11 mouse cellular contexts compared by ENCODE assay signal in genomic region chr5:92843850-92844785, GRCm38 (mm10).
DNase-seq lines count a peak whose midpoint lies in the region; ATAC-seq lines count a peak whose summit lies in the region.
"Had no signal": no experiment of that assay in that cellular context is flagged by ENCODE, and none has a peak within 500 bp of the region (broad histone marks: within the 10 kb centered on the region; RNA-seq: fewer than 3 reads in every experiment).

No protein-coding gene starts in this region.

- H3K9ac ChIP-seq in forebrain, embryonic 13.5 days = 0 out of 2 replicates have a peak overlapping the region, but pooled peaks have one; percentile 26
- H3K9ac ChIP-seq in limb, embryonic 11.5 days (ENCODE audit: low read length) = no peak overlapping the region
- no peak overlapping the region for H3K9ac ChIP-seq in neural tube, embryonic 15.5 days (replicated peaks)
- H3K9ac ChIP-seq: limb, embryonic 15.5 days had no signal

- 34% methylated on average over 20 of the region's 20 CpGs for WGBS in forebrain, embryonic 13.5 days
- WGBS in limb, embryonic 11.5 days = 36% methylated on average over 20 of the region's 20 CpGs
- WGBS in neural tube, embryonic 15.5 days = 30% methylated on average over 20 of the region's 20 CpGs

- peak overlapping the region; percentile 1; the same call in 1 of the 2 replicates for H3K4me2 ChIP-seq in forebrain, embryonic 13.5 days
- no peak overlapping the region for H3K4me2 ChIP-seq in limb, embryonic 11.5 days (ENCODE audit: low read depth, severe bottlenecking)
- no peak overlapping the region for H3K4me2 ChIP-seq in neural tube, embryonic 15.5 days
- H3K4me2 ChIP-seq: limb, embryonic 15.5 days had no signal

- no peaks in the 10 kb centered on the region for H3K36me3 ChIP-seq in forebrain, embryonic 13.5 days (ENCODE audit: poor library complexity, severe bottlenecking)
- no peaks in the 10 kb centered on the region for H3K36me3 ChIP-seq in limb, embryonic 11.5 days (ENCODE audit: control insufficient read depth, insufficient read depth, low read length)
- H3K36me3 ChIP-seq in neural tube, embryonic 15.5 days = no peaks in the 10 kb centered on the region
- H3K36me3 ChIP-seq: limb, embryonic 15.5 days had no signal

- peak overlapping the region; percentile 44 for H3K27ac ChIP-seq in forebrain, embryonic 13.5 days
- H3K27ac ChIP-seq in limb, embryonic 11.5 days (replicated peaks; ENCODE audit: low read depth, low read length) = no peak overlapping the region
- peak overlapping the region; percentile 9; the same call in 1 of the 2 replicates for H3K27ac ChIP-seq in neural tube, embryonic 15.5 days (replicated peaks)
- H3K27ac ChIP-seq: limb, embryonic 15.5 days; macrophage had no signal

- H3K27me3 ChIP-seq in forebrain, embryonic 13.5 days = no peaks in the 10 kb centered on the region
- H3K27me3 ChIP-seq in limb, embryonic 11.5 days (ENCODE audit: control insufficient read depth, insufficient read depth, low read length) = no peaks in the 10 kb centered on the region
- no peaks in the 10 kb centered on the region for H3K27me3 ChIP-seq in neural tube, embryonic 15.5 days (replicated peaks)
- H3K27me3 ChIP-seq: limb, embryonic 15.5 days had no signal

- peak; percentile 75 for ATAC-seq in forebrain, embryonic 13.5 days
- ATAC-seq in limb, embryonic 11.5 days (ENCODE audit: insufficient number of reproducible peaks, low FRiP score, low TSS enrichment, low read depth) = 0 out of 2 replicates have a peak, but pooled peaks have one; percentile 21
- ATAC-seq in neural tube, embryonic 15.5 days (ENCODE audit: low FRiP score) = peak; percentile 82

- peak; percentile 31 for DNase-seq in kidney, postnatal 14 days
- DNase-seq in kidney, adult 11 months = no peak
- peak; percentile 37 for DNase-seq in limb, embryonic 11.5 days (ENCODE audit: low spot score)
- DNase-seq in adrenal gland, adult 18-20 months (ENCODE audit: low spot score in 2 of 2) = no peak
- no peak for DNase-seq in adrenal gland, adult 8-10 months
- no peak for DNase-seq in gastrocnemius, postnatal 4 days (ENCODE audit: low spot score in 2 of 2)
- DNase-seq: heart, adult 11 months had no signal

- H3K4me1 ChIP-seq in forebrain, embryonic 13.5 days = peaks cover 40% of the 10 kb centered on the region
- peaks cover 5% of the 10 kb centered on the region for H3K4me1 ChIP-seq in limb, embryonic 11.5 days (ENCODE audit: control insufficient read depth, insufficient read depth, low read length)
- peaks cover 19% of the 10 kb centered on the region for H3K4me1 ChIP-seq in neural tube, embryonic 15.5 days

- no peaks in the 10 kb centered on the region for H3K9me3 ChIP-seq in forebrain, embryonic 13.5 days (replicated peaks)
- H3K9me3 ChIP-seq in limb, embryonic 11.5 days (ENCODE audit: control insufficient read depth, low read length) = no peaks in the 10 kb centered on the region
- no peaks in the 10 kb centered on the region for H3K9me3 ChIP-seq in neural tube, embryonic 15.5 days (replicated peaks)
- H3K9me3 ChIP-seq: limb, embryonic 15.5 days had no signal

- H3K4me3 ChIP-seq in forebrain, embryonic 13.5 days = no peak overlapping the region
- no peak overlapping the region for H3K4me3 ChIP-seq in limb, embryonic 11.5 days (ENCODE audit: low read depth, low read length)
- H3K4me3 ChIP-seq in neural tube, embryonic 15.5 days (replicated peaks) = no peak overlapping the region
- H3K4me3 ChIP-seq: limb, embryonic 15.5 days had no signal

Comparison
In these comparisons a context has a peak if more than half of its experiments do, and no peak if none do; other contexts are left out.
1. DNase-seq: peak in kidney, postnatal 14 days (single experiment) and limb, embryonic 11.5 days (single experiment); none in kidney, adult 11 months (single experiment), adrenal gland, adult 18-20 months (0 of 2), adrenal gland, adult 8-10 months (single experiment) and gastrocnemius, postnatal 4 days (0 of 2).
2. ATAC-seq: peak in every context shown above with its lines; median percentile 82 in neural tube, embryonic 15.5 days; 75 in forebrain, embryonic 13.5 days; 21 in limb, embryonic 11.5 days.